Mouse (Mus musculus) limb, embryonic 13.5 days (tissue): ENCODE measurements around the gene Ergic2. TPM values are rescaled to one million over a fixed set of nuclear protein-coding genes. Genes with fewer than 3 reads are reported as not detected.

Experiments used
- ATAC-seq: fragments of 200-750 bp; cut with Nextera tagmentation; 2 replicates; pipeline ENCODE4 v1.8.0; 2017; ENCODE audit warnings: low read depth, moderate number of reproducible peaks, moderate TSS enrichment; ENCODE audit not compliant: low FRiP score
- H3K27ac ChIP-seq: fragments of 300-500 bp; sonication (generic); 2 replicates; pipeline ENCODE4 v1.5.1; 2015; ENCODE audit warnings: inconsistent platforms, mild to moderate bottlenecking, moderate library complexity
- H3K27me3 ChIP-seq: fragments of 300-500 bp; sonication (generic); 2 replicates; pipeline ENCODE4 v1.6.1; 2015; ENCODE audit warnings: mild to moderate bottlenecking, inconsistent platforms
- H3K36me3 ChIP-seq: fragments of 300-500 bp; sonication (generic); 2 replicates; pipeline ENCODE4 v1.6.1; 2015; ENCODE audit warnings: inconsistent platforms, mild to moderate bottlenecking, moderate library complexity
- H3K4me1 ChIP-seq: fragments of 300-500 bp; sonication (generic); 2 replicates; pipeline ENCODE4 v1.6.1; 2015; ENCODE audit warnings: inconsistent platforms
- H3K4me2 ChIP-seq: fragments of 300-500 bp; sonication (generic); replicated peaks from 2 replicates; pipeline ENCODE4 v1.6.1; 2015; ENCODE audit warnings: inconsistent platforms, mild to moderate bottlenecking, moderate library complexity
- H3K4me3 ChIP-seq: fragments of 300-500 bp; sonication (generic); 2 replicates; pipeline ENCODE4 v1.5.1; 2015; ENCODE audit warnings: moderate library complexity, mild to moderate bottlenecking, inconsistent platforms
- H3K9ac ChIP-seq: fragments of 300-500 bp; sonication (generic); 2 replicates; pipeline ENCODE4 v1.6.1; 2015; ENCODE audit warnings: mild to moderate bottlenecking, inconsistent platforms
- H3K9me3 ChIP-seq: fragments of 300-500 bp; sonication (generic); 2 replicates; pipeline ENCODE4 v1.6.1; 2016; ENCODE audit warnings: inconsistent platforms
- WGBS: fragments of 180-500 bp; shearing (Covaris S2); methylation state at CpG from one replicate; pipeline ENCODE4 v1.1.7; 2015; 5-methylcytosine and 5-hydroxymethylcytosine counted together
- polyA plus RNA-seq: library from polyadenylated mRNA; unstranded; fragments of >200 nt; fragmentation: Nextera tagmentation; extraction: Ambion mirVana; gene quantifications from 2 replicates; pipeline ENCODE4 v1.2.1, GENCODE M21; 2015

The Ergic2 gene
- polyA plus RNA-seq, 1 experiment from 2014 or later = 229 TPM

GRCm38 (mm10) chr6:148241685-148242084, 29.5 kb upstream of the Ergic2 start:
- H3K9ac ChIP-seq = no peak overlapping the region
- WGBS = 99% methylated on average over 5 of the region's 5 CpGs
- no peak overlapping the region for H3K4me2 ChIP-seq
- H3K36me3 ChIP-seq = no peaks in the 10 kb centered on the region
- no peaks in the 10 kb centered on the region for H3K4me1 ChIP-seq
- no peaks in the 10 kb centered on the region for H3K9me3 ChIP-seq
- H3K4me3 ChIP-seq = no peak overlapping the region
- no peaks in the 10 kb centered on the region for H3K27me3 ChIP-seq
- ATAC-seq = no peak
- H3K27ac ChIP-seq = no peak overlapping the region

GRCm38 (mm10) chr6:148239311-148239710, 27.1 kb upstream of the Ergic2 start:
- ATAC-seq = no peak
- no peaks in the 10 kb centered on the region for H3K4me1 ChIP-seq
- H3K9ac ChIP-seq = no peak overlapping the region
- no peak overlapping the region for H3K4me3 ChIP-seq
- H3K4me2 ChIP-seq = no peak overlapping the region
- no peaks in the 10 kb centered on the region for H3K9me3 ChIP-seq
- H3K36me3 ChIP-seq = no peaks in the 10 kb centered on the region
- no peak overlapping the region for H3K27ac ChIP-seq
- WGBS = 94% methylated on average over 1 of the region's 1 CpGs
- no peaks in the 10 kb centered on the region for H3K27me3 ChIP-seq

DNA sequence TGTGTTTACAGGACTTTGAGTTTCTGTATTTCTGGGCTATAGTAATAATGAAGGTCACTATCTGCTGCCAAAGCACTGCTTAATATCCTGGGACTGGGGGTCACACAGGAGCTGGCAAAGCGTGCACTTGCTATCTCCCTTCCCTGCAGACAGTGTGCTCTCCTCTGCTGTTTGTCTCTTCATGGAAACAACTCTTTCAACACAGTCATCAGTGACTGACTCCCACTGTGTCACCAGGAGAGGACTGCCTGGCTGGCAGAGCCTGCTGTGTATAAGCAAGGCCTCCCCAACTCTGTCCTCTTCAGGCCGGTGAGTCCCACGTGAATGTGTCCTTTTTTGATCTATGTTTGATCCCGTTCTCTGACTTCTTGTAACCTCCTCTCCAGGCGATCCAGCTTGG, 25.3 kb upstream of the Ergic2 start:
- H3K9me3 ChIP-seq = no peaks in the 10 kb centered on the region
- ATAC-seq = no peak
- no peaks in the 10 kb centered on the region for H3K4me1 ChIP-seq
- H3K27me3 ChIP-seq = no peaks in the 10 kb centered on the region
- 68% methylated on average over 5 of the region's 5 CpGs for WGBS
- no peaks in the 10 kb centered on the region for H3K36me3 ChIP-seq
- no peak overlapping the region for H3K9ac ChIP-seq
- H3K27ac ChIP-seq = no peak overlapping the region
- H3K4me3 ChIP-seq = no peak overlapping the region
- H3K4me2 ChIP-seq = no peak overlapping the region

DNA sequence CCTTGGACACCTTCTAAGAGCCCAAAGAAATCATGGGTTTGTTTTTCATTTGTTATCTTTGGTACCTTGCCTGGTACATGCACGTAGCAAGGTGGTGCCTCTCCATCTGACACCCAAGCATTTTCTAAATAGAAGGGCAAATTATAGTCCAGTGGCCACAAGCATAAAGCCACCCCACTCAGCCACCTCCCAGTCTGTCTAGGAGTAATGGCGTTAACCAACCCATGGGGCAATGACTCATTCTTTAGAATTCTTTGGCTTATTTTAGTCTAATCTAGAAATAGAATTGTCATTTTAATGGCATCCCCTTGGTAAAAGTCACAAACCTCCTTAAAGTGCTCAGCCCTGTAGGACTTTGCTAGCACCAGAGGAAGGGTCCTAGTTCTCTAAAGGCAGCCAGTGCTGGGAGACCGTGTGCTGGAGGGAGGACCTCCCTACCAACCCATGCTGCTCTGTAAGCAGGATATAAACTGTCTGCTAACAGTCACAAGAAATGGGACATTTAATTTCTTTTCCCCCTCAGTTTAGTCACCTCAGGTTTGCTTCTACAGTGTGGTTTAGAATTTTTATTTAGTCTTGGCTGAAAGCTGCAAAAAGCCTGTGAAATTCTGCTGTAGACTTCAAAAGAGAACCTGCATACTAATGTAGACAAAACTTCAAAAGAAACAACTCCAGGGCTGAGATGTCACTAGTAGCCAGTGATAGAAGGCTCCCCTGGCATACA, 22.1 kb upstream of the Ergic2 start:
- H3K4me3 ChIP-seq = no peak overlapping the region
- H3K36me3 ChIP-seq = no peaks in the 10 kb centered on the region
- no peaks in the 10 kb centered on the region for H3K9me3 ChIP-seq
- no peaks in the 10 kb centered on the region for H3K27me3 ChIP-seq
- ATAC-seq = no peak
- no peak overlapping the region for H3K27ac ChIP-seq
- no peak overlapping the region for H3K4me2 ChIP-seq
- H3K9ac ChIP-seq = no peak overlapping the region
- WGBS = 76% methylated on average over 3 of the region's 3 CpGs
- H3K4me1 ChIP-seq = no peaks in the 10 kb centered on the region

DNA sequence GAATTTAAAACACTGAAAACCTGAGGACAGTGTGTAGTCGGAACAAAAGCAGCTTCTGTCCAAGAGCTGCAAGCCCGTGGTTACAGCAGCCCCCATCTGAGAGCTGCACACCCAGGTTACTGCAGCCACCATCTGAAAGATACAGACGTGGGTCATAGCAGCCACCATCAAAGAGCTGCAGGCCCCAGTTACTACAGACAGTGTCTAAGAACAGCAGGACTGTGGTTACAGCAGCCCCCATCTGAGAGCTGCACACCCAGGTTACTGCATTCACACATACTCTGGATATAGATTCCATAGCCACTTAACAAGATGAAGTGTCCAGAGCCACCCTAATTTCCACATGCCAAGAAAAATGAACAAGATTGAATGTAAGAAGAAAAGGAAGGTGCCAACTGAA, 15.4 kb upstream of the Ergic2 start:
- no peak for ATAC-seq
- WGBS = 67% methylated on average over 3 of the region's 3 CpGs
- H3K4me1 ChIP-seq = peaks cover 6% of the 10 kb centered on the region; the same call in 1 of the 2 replicates
- H3K9me3 ChIP-seq = no peaks in the 10 kb centered on the region
- H3K4me2 ChIP-seq = no peak overlapping the region
- no peak overlapping the region for H3K9ac ChIP-seq
- H3K27ac ChIP-seq = no peak overlapping the region
- no peaks in the 10 kb centered on the region for H3K27me3 ChIP-seq
- no peaks in the 10 kb centered on the region for H3K36me3 ChIP-seq
- H3K4me3 ChIP-seq = no peak overlapping the region

DNA sequence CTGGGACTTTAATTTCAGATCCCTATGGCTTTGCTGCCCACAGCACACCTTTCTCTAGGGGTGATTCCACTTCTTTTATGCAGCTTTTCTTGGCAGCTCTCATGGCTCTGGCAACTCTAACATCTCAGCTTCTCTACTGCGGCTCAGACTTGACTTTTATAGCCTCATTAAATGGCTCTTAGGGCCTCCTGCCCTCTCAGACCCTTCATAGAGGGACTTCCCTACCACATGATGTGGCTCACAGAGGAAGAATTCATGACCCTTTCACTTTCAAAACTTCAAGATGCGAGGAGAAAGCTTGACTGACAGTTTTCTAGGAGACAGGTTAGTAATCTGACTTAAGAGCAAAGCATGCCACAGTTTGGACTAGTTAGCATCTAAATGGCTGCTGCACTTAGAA, 10.5 kb upstream of the Ergic2 start:
- ATAC-seq = peak; percentile 40; the same call in 1 of the 2 replicates
- Histone ChIP-seq H3K9ac (no peak overlapping the region), H3K36me3 (no peaks in the 10 kb centered on the region), H3K4me2 (no peak overlapping the region), H3K4me1 (peaks cover 8% of the 10 kb centered on the region; the same call in 1 of the 2 replicates), H3K4me3 (no peak overlapping the region), H3K9me3 (no peaks in the 10 kb centered on the region), H3K27ac (no peak overlapping the region), H3K27me3 (no peaks in the 10 kb centered on the region)
- WGBS = 20% methylated on average over 2 of the region's 2 CpGs

- H3K4me1 ChIP-seq = peaks cover 8% of the 10 kb centered on the region; the same call in 1 of the 2 replicates
- H3K27ac ChIP-seq = no peak overlapping the region
- WGBS = 83% methylated on average over 2 of the region's 2 CpGs
- no peaks in the 10 kb centered on the region for H3K9me3 ChIP-seq
- no peaks in the 10 kb centered on the region for H3K36me3 ChIP-seq
- H3K4me2 ChIP-seq = no peak overlapping the region
- no peak overlapping the region for H3K4me3 ChIP-seq
- no peaks in the 10 kb centered on the region for H3K27me3 ChIP-seq
- no peak for ATAC-seq
- no peak overlapping the region for H3K9ac ChIP-seq
These were observed 6.3 kb upstream of the Ergic2 start for GRCm38 (mm10) chr6:148218235-148219076.

GRCm38 (mm10) chr6:148216752-148217151, 4.6 kb upstream of the Ergic2 start:
- Histone ChIP-seq H3K36me3 (no peaks in the 10 kb centered on the region), H3K4me3 (no peak overlapping the region), H3K4me1 (peaks cover 6% of the 10 kb centered on the region), H3K9ac (no peak overlapping the region), H3K27me3 (no peaks in the 10 kb centered on the region), H3K4me2 (no peak overlapping the region), H3K9me3 (no peaks in the 10 kb centered on the region), H3K27ac (no peak overlapping the region)
- no peak for ATAC-seq
- 88% methylated on average over 4 of the region's 4 CpGs for WGBS

GRCm38 (mm10) chr6:148214765-148215164, 2.6 kb upstream of the Ergic2 start:
- no peak overlapping the region for H3K9ac ChIP-seq
- WGBS = 12% methylated on average over 5 of the region's 5 CpGs
- no peak overlapping the region for H3K4me2 ChIP-seq
- peaks cover 16% of the 10 kb centered on the region for H3K4me1 ChIP-seq
- no peak overlapping the region for H3K27ac ChIP-seq
- no peaks in the 10 kb centered on the region for H3K36me3 ChIP-seq
- no peaks in the 10 kb centered on the region for H3K27me3 ChIP-seq
- no peak for ATAC-seq
- no peak overlapping the region for H3K4me3 ChIP-seq
- no peaks in the 10 kb centered on the region for H3K9me3 ChIP-seq

DNA sequence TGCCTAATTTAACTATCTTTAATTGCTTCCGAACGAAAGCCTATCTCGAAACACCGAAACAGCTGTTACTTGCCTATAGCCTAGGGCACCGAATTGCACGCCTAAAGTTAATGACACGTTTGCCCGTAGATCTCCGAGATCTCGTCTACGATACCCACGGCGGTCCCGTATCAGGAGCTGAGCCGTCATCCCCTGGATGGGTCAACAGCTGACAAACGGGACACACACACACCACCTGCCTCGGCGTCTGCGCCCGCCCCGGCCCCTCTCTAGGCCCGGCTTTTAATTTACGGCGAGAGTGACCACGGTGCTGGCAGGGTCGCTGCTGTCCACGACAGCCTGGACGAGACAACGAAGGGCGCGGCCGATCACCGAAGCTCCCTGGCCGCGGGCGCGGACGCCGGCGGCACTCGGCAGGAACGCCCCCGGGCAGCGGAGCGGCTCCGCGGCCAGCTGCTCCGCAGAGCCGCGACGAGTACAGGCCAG, 740 bp downstream of the Ergic2 start:
- peak overlapping the region; percentile 77 for H3K4me3 ChIP-seq
- H3K27ac ChIP-seq = peak overlapping the region; percentile 80
- 1% methylated on average over 51 of the region's 51 CpGs for WGBS
- H3K9ac ChIP-seq = peak overlapping the region; percentile 99
- peak; percentile 26 for ATAC-seq
- H3K4me2 ChIP-seq = peak overlapping the region; percentile 70
- H3K27me3 ChIP-seq = no peaks in the 10 kb centered on the region
- no peaks in the 10 kb centered on the region for H3K9me3 ChIP-seq
- no peaks in the 10 kb centered on the region for H3K36me3 ChIP-seq
- H3K4me1 ChIP-seq = peaks cover 16% of the 10 kb centered on the region

- no peak overlapping the region for H3K4me3 ChIP-seq
- H3K4me2 ChIP-seq = no peak overlapping the region
- peaks cover 24% of the 10 kb centered on the region for H3K36me3 ChIP-seq
- H3K9me3 ChIP-seq = no peaks in the 10 kb centered on the region
- H3K27ac ChIP-seq = no peak overlapping the region
- H3K27me3 ChIP-seq = no peaks in the 10 kb centered on the region
- ATAC-seq = no peak
- H3K9ac ChIP-seq = no peak overlapping the region
- 78% methylated on average over 1 of the region's 1 CpGs for WGBS
- H3K4me1 ChIP-seq = peaks cover 10% of the 10 kb centered on the region
These were observed 4.7 kb downstream of the Ergic2 start for GRCm38 (mm10) chr6:148207522-148207921.

DNA sequence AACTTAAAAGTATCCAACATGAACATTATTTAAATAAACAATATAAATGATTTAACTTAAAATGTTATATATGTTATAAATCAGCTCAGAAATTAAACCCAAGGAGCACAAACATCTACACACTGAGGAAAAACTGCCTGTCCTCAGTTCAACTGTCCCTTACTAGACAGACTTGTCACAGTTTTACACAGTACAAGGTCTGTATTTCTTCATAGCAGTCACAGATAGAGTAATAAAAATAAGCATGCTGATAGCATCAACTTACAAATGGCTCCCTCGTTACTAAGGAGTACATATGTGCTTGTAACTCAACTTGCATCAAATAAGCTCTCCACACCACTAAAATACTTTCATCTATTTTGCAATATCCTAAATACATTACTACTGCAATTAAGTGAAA, 7.0 kb downstream of the Ergic2 start:
- Histone ChIP-seq H3K4me2 (no peak overlapping the region), H3K27ac (no peak overlapping the region), H3K36me3 (peaks cover 42% of the 10 kb centered on the region), H3K27me3 (no peaks in the 10 kb centered on the region), H3K9me3 (no peaks in the 10 kb centered on the region), H3K4me1 (peaks cover under 1% of the 10 kb centered on the region; the same call in 1 of the 2 replicates), H3K9ac (no peak overlapping the region), H3K4me3 (no peak overlapping the region)
- 80% methylated on average over 1 of the region's 1 CpGs for WGBS
- no peak for ATAC-seq
